Mouse (Mus musculus): ENCODE data around the gene Smc1b.

- TF ChIP-seq CTCF (IDR thresholded peaks at IDR 0.05; ENCODE audit: borderline replicate concordance, insufficient read depth, low read length) = no peak
- TF ChIP-seq POLR2A (IDR thresholded peaks at IDR 0.05; ENCODE audit: low read depth, low read length) = no peak
These were observed 61.2 kb downstream of the Smc1b start for GRCm38 (mm10) chr15:85070561-85070960.

Data from embryonic fibroblast, embryonic 13.5 days (primary cell).